Mouse (Mus musculus) kidney, embryonic 16.5 days (tissue): ENCODE results near the gene Hoxa2. TPM values are rescaled to one million over a fixed set of nuclear protein-coding genes. Genes with fewer than 3 reads are reported as not detected.
A peak's percentile ranks its signal among the peaks of the same experiment; 100 is the strongest.

Experiments used
- ATAC-seq: fragments of 200-750 bp; cut with Nextera tagmentation; 2 replicates; pipeline ENCODE4 v1.8.0; 2017; ENCODE audit warnings: moderate TSS enrichment; ENCODE audit not compliant: low FRiP score, low TSS enrichment
- H3K27ac ChIP-seq: fragments of 300-500 bp; sonication (generic); 2 replicates; pipeline ENCODE4 v1.5.1; 2014; ENCODE audit warnings: low read length
- H3K27me3 ChIP-seq: fragments of 300-500 bp; sonication (generic); 2 replicates; pipeline ENCODE4 v1.6.1; 2014; ENCODE audit warnings: low read length, control low read depth, mixed read lengths; ENCODE audit not compliant: insufficient read depth
- H3K36me3 ChIP-seq: fragments of 300-500 bp; sonication (generic); 2 replicates; pipeline ENCODE4 v1.6.1; 2014; ENCODE audit warnings: low read length, control low read depth, mixed read lengths; ENCODE audit not compliant: insufficient read depth
- H3K4me1 ChIP-seq: fragments of 300-500 bp; sonication (generic); 2 replicates; pipeline ENCODE4 v1.6.1; 2014; ENCODE audit warnings: low read length, control low read depth, mixed read lengths; ENCODE audit not compliant: insufficient read depth
- H3K4me2 ChIP-seq: fragments of 300-500 bp; sonication (generic); replicated peaks from 2 replicates; pipeline ENCODE4 v1.6.1; 2014; ENCODE audit warnings: low read depth, low read length
- H3K4me3 ChIP-seq: fragments of 300-500 bp; sonication (generic); 2 replicates; pipeline ENCODE4 v1.5.1; 2014; ENCODE audit warnings: mild to moderate bottlenecking, low read length
- H3K9ac ChIP-seq: fragments of 300-500 bp; sonication (generic); replicated peaks from 2 replicates; pipeline ENCODE4 v1.6.1; 2014; ENCODE audit warnings: low read length
- H3K9me3 ChIP-seq: fragments of 300-500 bp; sonication (generic); 2 replicates; pipeline ENCODE4 v1.6.1; 2016; ENCODE audit warnings: low read length, control low read depth
- WGBS: fragments of 180-500 bp; shearing (Covaris S2); extraction: QIAGEN DNeasy Blood & Tissue Kit; methylation state at CpG from one replicate; pipeline ENCODE4 v1.1.7; 2014; 5-methylcytosine and 5-hydroxymethylcytosine counted together
- polyA plus RNA-seq: library from polyadenylated mRNA; unstranded; fragments of >200 nt; fragmentation: Nextera tagmentation; extraction: Ambion mirVana; gene quantifications from 2 replicates; pipeline ENCODE4 v1.2.1, GENCODE M21; 2015

The Hoxa2 gene
- polyA plus RNA-seq, 1 experiment from 2014 or later, result 2.1 TPM

- H3K36me3 ChIP-seq, result no peaks in the 10 kb centered on the region; the same call in 1 of the 2 replicates
- no peak for ATAC-seq
- peak overlapping the region; percentile 97 for H3K27ac ChIP-seq
- H3K4me1 ChIP-seq, result peaks cover 99% of the 10 kb centered on the region
- no peak overlapping the region for H3K4me3 ChIP-seq
- peak overlapping the region; percentile 32 for H3K4me2 ChIP-seq
- WGBS, result 21% methylated on average over 1 of the region's 1 CpGs
- H3K9ac ChIP-seq, result peak overlapping the region; percentile 55
- no peaks in the 10 kb centered on the region for H3K27me3 ChIP-seq
- no peaks in the 10 kb centered on the region for H3K9me3 ChIP-seq
These were observed 18.2 kb upstream of the Hoxa2 start for GRCm38 (mm10) chr6:52182793-52183192.

GRCm38 (mm10) chr6:52182030-52182429 is 17.4 kb upstream of the Hoxa2 start:
- peak overlapping the region; percentile 61 for H3K27ac ChIP-seq
- H3K4me1 ChIP-seq, result peaks cover 93% of the 10 kb centered on the region
- H3K9me3 ChIP-seq, result no peaks in the 10 kb centered on the region
- no peak overlapping the region for H3K4me2 ChIP-seq
- WGBS, result 49% methylated on average over 2 of the region's 2 CpGs
- H3K27me3 ChIP-seq, result no peaks in the 10 kb centered on the region
- H3K4me3 ChIP-seq, result no peak overlapping the region
- H3K36me3 ChIP-seq, result no peaks in the 10 kb centered on the region; the same call in 1 of the 2 replicates
- no peak for ATAC-seq
- H3K9ac ChIP-seq, result no peak overlapping the region

- Histone ChIP-seq H3K4me1 (peaks cover 88% of the 10 kb centered on the region), H3K9me3 (no peaks in the 10 kb centered on the region), H3K36me3 (no peaks in the 10 kb centered on the region), H3K27me3 (no peaks in the 10 kb centered on the region), H3K4me3 (peak overlapping the region; percentile 63), H3K27ac (peak overlapping the region; percentile 97), H3K9ac (peak overlapping the region; percentile 89), H3K4me2 (peak overlapping the region; percentile 72)
- 39% methylated on average over 3 of the region's 3 CpGs for WGBS
- ATAC-seq, result no peak
These were observed 16.1 kb upstream of the Hoxa2 start for GRCm38 (mm10) chr6:52180726-52181125.

- 17% methylated on average over 11 of the region's 11 CpGs for WGBS
These were observed 15.6 kb upstream of the Hoxa2 start for GRCm38 (mm10) chr6:52180213-52180710.

GRCm38 (mm10) chr6:52179690-52180089 is 15.1 kb upstream of the Hoxa2 start:
- WGBS, result 11% methylated on average over 10 of the region's 10 CpGs
- ATAC-seq, result no peak
- H3K27me3 ChIP-seq, result no peaks in the 10 kb centered on the region

More at GRCm38 (mm10) chr6:52180213-52180710, 15.6 kb upstream of the Hoxa2 start:
- Histone ChIP-seq H3K27me3 (no peaks in the 10 kb centered on the region), H3K4me2 (peak overlapping the region; percentile 72), H3K9me3 (no peaks in the 10 kb centered on the region), H3K9ac (peak overlapping the region; percentile 89), H3K27ac (peak overlapping the region; percentile 97), H3K4me1 (peaks cover 84% of the 10 kb centered on the region), H3K4me3 (peak overlapping the region; percentile 63), H3K36me3 (no peaks in the 10 kb centered on the region)
- ATAC-seq, result no peak

GRCm38 (mm10) chr6:52178918-52179665 is 14.5 kb upstream of the Hoxa2 start:
- Histone ChIP-seq H3K4me3 (peak overlapping the region; percentile 63), H3K27ac (peak overlapping the region; percentile 97), H3K4me1 (peaks cover 82% of the 10 kb centered on the region), H3K9ac (peak overlapping the region; percentile 89), H3K4me2 (peak overlapping the region; percentile 72), H3K27me3 (no peaks in the 10 kb centered on the region), H3K9me3 (no peaks in the 10 kb centered on the region), H3K36me3 (no peaks in the 10 kb centered on the region)
- ATAC-seq, result no peak
- 15% methylated on average over 4 of the region's 4 CpGs for whole genome bisulfite sequencing

More at GRCm38 (mm10) chr6:52179690-52180089, 15.1 kb upstream of the Hoxa2 start:
- peak overlapping the region; percentile 97 for H3K27ac ChIP-seq
- peak overlapping the region; percentile 89 for H3K9ac ChIP-seq
- no peaks in the 10 kb centered on the region for H3K9me3 ChIP-seq
- peak overlapping the region; percentile 72 for H3K4me2 ChIP-seq
- H3K4me3 ChIP-seq, result peak overlapping the region; percentile 63
- H3K36me3 ChIP-seq, result no peaks in the 10 kb centered on the region
- H3K4me1 ChIP-seq, result peaks cover 84% of the 10 kb centered on the region

- Histone ChIP-seq H3K4me3 (peak overlapping the region; percentile 63), H3K4me1 (peaks cover 82% of the 10 kb centered on the region), H3K9me3 (no peaks in the 10 kb centered on the region), H3K36me3 (no peaks in the 10 kb centered on the region), H3K27ac (peak overlapping the region; percentile 97), H3K4me2 (peak overlapping the region; percentile 72), H3K27me3 (no peaks in the 10 kb centered on the region), H3K9ac (peak overlapping the region; percentile 89)
- ATAC-seq, result no peak
- 8% methylated on average over 9 of the region's 9 CpGs for WGBS
These were observed 13.2 kb upstream of the Hoxa2 start for GRCm38 (mm10) chr6:52177806-52178205.

- 1% methylated on average over 36 of the region's 36 CpGs for WGBS
- Histone ChIP-seq H3K4me3 (peak within 1 kb of the TSS; percentile 63), H3K9me3 (no peaks in the 10 kb centered on the region), H3K27me3 (no peaks in the 10 kb centered on the region), H3K4me2 (peak within 1 kb of the TSS; percentile 72), H3K4me1 (peaks cover 82% of the 10 kb centered on the region), H3K9ac (peak within 1 kb of the TSS; percentile 89), H3K36me3 (no peaks in the 10 kb centered on the region), H3K27ac (peak within 1 kb of the TSS; percentile 97)
- peak; percentile 65 for ATAC-seq
These were observed 12.6 kb upstream of the Hoxa2 start, which contains the start of gene 5730596B20Rik for GRCm38 (mm10) chr6:52177061-52177735. 5730596B20Rik (plus strand) TSS chr6:52177498.

- Histone ChIP-seq H3K27ac (peak overlapping the region; percentile 97), H3K4me2 (peak overlapping the region; percentile 72), H3K4me1 (peaks cover 82% of the 10 kb centered on the region), H3K9ac (peak overlapping the region; percentile 89), H3K9me3 (no peaks in the 10 kb centered on the region), H3K36me3 (no peaks in the 10 kb centered on the region), H3K4me3 (peak overlapping the region; percentile 63), H3K27me3 (no peaks in the 10 kb centered on the region)
- WGBS, result 2% methylated on average over 6 of the region's 6 CpGs
- no peak for ATAC-seq
These were observed 11.8 kb upstream of the Hoxa2 start for GRCm38 (mm10) chr6:52176391-52176790.
